Mouse (Mus musculus) liver, embryonic 14.5 days (tissue): ENCODE results near the gene Kcnq5. TPM values are rescaled to one million over a fixed set of nuclear protein-coding genes. Genes with fewer than 3 reads are reported as not detected.
"Not testable (repeated sequence)": the region's sequence is repeated elsewhere in the genome, so short reads cannot be mapped to it uniquely, and the experiment has no call there.

Experiments
- ATAC-seq: fragments of 200-750 bp; cut with Nextera tagmentation; 2 replicates; pipeline ENCODE4 v1.8.0; 2017; ENCODE audit warnings: moderate number of reproducible peaks, mild to moderate bottlenecking, moderate library complexity; ENCODE audit not compliant: insufficient read depth
- DNase-seq, 3 experiments: peaks; one replicate each; pipeline ENCODE4 v3.0.0-alpha.2; 2012 to 2013; ENCODE audit warnings: low read depth in 3 of 3, low spot score in 3 of 3
- H3K27ac ChIP-seq: fragments of 300-500 bp; sonication (generic); 2 replicates; pipeline ENCODE4 v1.5.1; 2014; ENCODE audit warnings: moderate library complexity, mild to moderate bottlenecking, control low read depth, inconsistent platforms
- H3K27me3 ChIP-seq: fragments of 300-500 bp; sonication (generic); 2 replicates; pipeline ENCODE4 v1.6.1; 2014; ENCODE audit warnings: mild to moderate bottlenecking, low read length, moderate library complexity; ENCODE audit not compliant: control insufficient read depth, insufficient read depth
- H3K36me3 ChIP-seq: fragments of 300-500 bp; sonication (generic); replicated peaks from 2 replicates; pipeline ENCODE4 v1.6.1; 2014; ENCODE audit warnings: low read depth; ENCODE audit not compliant: control insufficient read depth, insufficient read depth
- H3K4me1 ChIP-seq, 2 experiments: fragments of 200-500 bp in 1 of 2; fragments of 300-500 bp in 1 of 2; sonication (generic) in 1 of 2; replicated peaks; 2 replicates each; pipeline ENCODE4 v1.6.1; 2012 to 2014; ENCODE audit warnings: antibody characterized with exemption in 1 of 2, inconsistent platforms in 1 of 2, low read length in 1 of 2; ENCODE audit not compliant: control insufficient read depth in 2 of 2, insufficient read depth in 2 of 2
- H3K4me2 ChIP-seq: fragments of 300-500 bp; sonication (generic); 2 replicates; pipeline ENCODE4 v1.6.1; 2014; ENCODE audit warnings: low read depth, mild to moderate bottlenecking, control low read depth, moderate library complexity
- H3K4me3 ChIP-seq, 2 experiments: fragments of 200-500 bp in 1 of 2; fragments of 300-500 bp in 1 of 2; sonication (generic) in 1 of 2; 2 replicates each; pipeline ENCODE4 v1.5.1; 2012 to 2014; ENCODE audit warnings: low read depth in 2 of 2, low read length in 2 of 2, mild to moderate bottlenecking in 2 of 2, control low read depth in 1 of 2, inconsistent platforms in 1 of 2, moderate library complexity in 1 of 2; ENCODE audit not compliant: insufficient read depth in 1 of 2
- H3K9ac ChIP-seq: fragments of 300-500 bp; sonication (generic); replicated peaks from 2 replicates; pipeline ENCODE4 v1.6.1; 2014; ENCODE audit warnings: mild to moderate bottlenecking, control low read depth, moderate library complexity
- H3K9me3 ChIP-seq: fragments of 300-500 bp; sonication (generic); 2 replicates; pipeline ENCODE4 v1.6.1; 2016; ENCODE audit warnings: low read length, mixed read lengths; ENCODE audit not compliant: control insufficient read depth
- CTCF ChIP-seq: IDR thresholded peaks from 2 replicates; pipeline ENCODE4 v1.5.1; 2016; ENCODE audit warnings: antibody characterized with exemption, low read depth, control low read depth
- EP300 ChIP-seq: IDR thresholded peaks from 2 replicates; pipeline ENCODE4 v1.6.1; 2016; ENCODE audit warnings: antibody characterized with exemption, low read depth
- WGBS: fragments of 180-500 bp; shearing (Covaris S2); extraction: QIAGEN DNeasy Blood & Tissue Kit; methylation state at CpG from one replicate; pipeline ENCODE4 v1.1.7; 2014; ENCODE audit not compliant: insufficient replicate concordance; 5-methylcytosine and 5-hydroxymethylcytosine counted together
- polyA plus RNA-seq, 2 experiments: library from polyadenylated mRNA; depleted of rRNA in 1 of 2; stranded (reverse) in 1 of 2; unstranded in 1 of 2; fragments of >200 nt; fragmentation: Nextera tagmentation in 1 of 2; extraction: Ambion mirVana in 1 of 2; gene quantifications; 2 replicates each; pipeline versions ENCODE4 v1.2.1 to v1.2.3; 2012 to 2014

Kcnq5 gene
- polyA plus RNA-seq, 2 experiments: 0.11 TPM; not detected in 1

- Histone ChIP-seq H3K4me3 (no peak overlapping the region), H3K9ac (no peak overlapping the region), H3K27me3 (no peaks in the 10 kb centered on the region), H3K27ac (no peak overlapping the region), H3K9me3 (no peaks in the 10 kb centered on the region), H3K4me1 (no peaks in the 10 kb centered on the region), H3K36me3 (no peaks in the 10 kb centered on the region), H3K4me2 (no peak overlapping the region)
- ATAC-seq: no peak
- WGBS: 61% methylated on average over 18 of the region's 18 CpGs
- TF ChIP-seq EP300: no peak
- TF ChIP-seq CTCF: peak; percentile 56
- DNase-seq: peak; percentile 3 to 7 (median 7)
Observed at GRCm38 (mm10) chr1:21411331-21412196, 550.2 kb downstream of the Kcnq5 start.

DNA sequence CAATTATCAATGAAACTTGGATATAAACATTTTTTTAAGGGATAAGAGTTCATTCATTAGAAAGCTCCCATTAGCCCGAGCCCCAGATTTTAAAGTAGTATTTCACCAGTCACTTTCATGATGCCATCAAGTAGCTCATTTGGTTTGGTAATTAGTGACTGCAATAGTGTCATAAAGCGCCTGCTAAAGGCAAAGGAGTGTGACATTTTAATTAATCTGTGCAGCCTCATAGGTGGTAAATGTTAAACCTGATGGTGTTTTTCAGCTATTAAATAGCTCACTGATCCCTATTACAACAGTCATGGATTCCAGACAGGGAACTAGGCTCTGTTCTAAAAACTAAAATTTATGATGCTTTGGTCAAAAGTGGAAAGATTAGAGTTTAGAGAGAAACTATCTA lies 554.5 kb downstream of the Kcnq5 start:
- WGBS: 50% methylated on average over 2 of the region's 2 CpGs
- Histone ChIP-seq H3K4me1 (no peaks in the 10 kb centered on the region), H3K4me2 (no peak overlapping the region), H3K9ac (no peak overlapping the region), H3K4me3 (no peak overlapping the region), H3K9me3 (no peaks in the 10 kb centered on the region), H3K27ac (no peak overlapping the region), H3K27me3 (no peaks in the 10 kb centered on the region), H3K36me3 (no peaks in the 10 kb centered on the region)
- no peak for DNase-seq
- no peak for TF ChIP-seq EP300
- no peak for TF ChIP-seq CTCF
- ATAC-seq: no peak

GRCm38 (mm10) chr1:21402804-21403203 lies 558.9 kb downstream of the Kcnq5 start:
- H3K27me3 ChIP-seq: no peaks in the 10 kb centered on the region
- no peak overlapping the region for H3K9ac ChIP-seq
- WGBS: 71% methylated on average over 8 of the region's 8 CpGs
- H3K4me3 ChIP-seq: no peak overlapping the region
- ATAC-seq (no peak), DNase-seq (no peak)
- TF ChIP-seq EP300 (no peak), CTCF (no peak)
- H3K9me3 ChIP-seq: no peaks in the 10 kb centered on the region
- H3K27ac ChIP-seq: no peak overlapping the region
- H3K36me3 ChIP-seq: no peaks in the 10 kb centered on the region
- H3K4me1 ChIP-seq: no peaks in the 10 kb centered on the region
- H3K4me2 ChIP-seq: no peak overlapping the region

GRCm38 (mm10) chr1:21391138-21391671 lies 570.5 kb downstream of the Kcnq5 start:
- Histone ChIP-seq H3K9me3 (no peaks in the 10 kb centered on the region), H3K27me3 (no peaks in the 10 kb centered on the region), H3K4me2 (no peak overlapping the region), H3K27ac (no peak overlapping the region), H3K4me1 (no peaks in the 10 kb centered on the region), H3K36me3 (no peaks in the 10 kb centered on the region), H3K4me3 (no peak overlapping the region), H3K9ac (no peak overlapping the region)
- WGBS: 63% methylated on average over 6 of the region's 6 CpGs
- ATAC-seq: no peak
- DNase-seq: no peak
- TF ChIP-seq CTCF (no peak), EP300 (no peak)

- no peaks in the 10 kb centered on the region for H3K4me1 ChIP-seq
- no peak within 1 kb of the TSS for H3K9ac ChIP-seq
- H3K27ac ChIP-seq: no peak within 1 kb of the TSS
- H3K9me3 ChIP-seq: no peaks in the 10 kb centered on the region
- no peak within 1 kb of the TSS for H3K4me2 ChIP-seq
- H3K27me3 ChIP-seq: no peaks in the 10 kb centered on the region
- WGBS: 59% methylated on average over 1 of the region's 1 CpGs
- DNase-seq: no peak
- no peak within 1 kb of the TSS for H3K4me3 ChIP-seq
- no peaks in the 10 kb centered on the region for H3K36me3 ChIP-seq
- TF ChIP-seq CTCF (no peak), EP300 (no peak)
- no peak for ATAC-seq
Observed at GRCm38 (mm10) chr1:21383256-21383655, 578.5 kb downstream of the Kcnq5 start, which contains the start of gene Khdc1b. Khdc1b (plus strand) TSS chr1:21383556.

GRCm38 (mm10) chr1:21368031-21368430 lies 593.7 kb downstream of the Kcnq5 start, which contains the start of gene Khdc1c:
Khdc1c (plus strand) TSS chr1:21368331.
- not testable (repeated sequence) for H3K9me3 ChIP-seq, H3K27ac ChIP-seq, H3K9ac ChIP-seq, DNase-seq, H3K4me3 ChIP-seq, H3K4me1 ChIP-seq, H3K27me3 ChIP-seq, ATAC-seq, H3K36me3 ChIP-seq, H3K4me2 ChIP-seq
- whole genome bisulfite sequencing: 26% methylated on average over 1 of the region's 1 CpGs
